Mouse (Mus musculus): ENCODE measurements around the gene Slitrk5.
"Not testable (repeated sequence)": the region's sequence is repeated elsewhere in the genome, so short reads cannot be mapped to it uniquely, and the experiment has no call there.

DNA sequence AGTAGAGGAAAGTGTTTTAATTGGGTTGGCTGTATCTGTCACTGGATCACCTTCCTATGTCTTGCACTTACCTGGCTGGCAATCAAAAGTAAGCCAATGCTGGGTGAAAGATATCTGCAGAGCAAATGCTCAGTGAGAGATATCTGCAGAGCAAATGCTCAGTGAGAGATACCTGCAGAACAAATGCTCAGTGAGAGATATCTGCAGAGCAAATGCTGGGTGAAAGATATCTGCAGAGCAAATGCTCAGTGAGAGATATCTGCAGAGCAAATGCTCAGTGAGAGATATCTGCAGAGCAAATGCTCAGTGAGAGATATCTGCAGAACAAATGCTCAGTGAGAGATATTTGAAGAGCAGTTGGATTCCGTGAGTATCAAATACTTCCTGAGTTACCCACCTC, 15.2 kb downstream of the Slitrk5 start:
- not testable (repeated sequence) for TF ChIP-seq POLR2A, CTCF (IDR thresholded peaks at IDR 0.05; ENCODE audit: extremely low read depth, insufficient read depth, low read length)

Data from cortical plate, adult 2 months (tissue).